Mouse (Mus musculus): ENCODE measurements at regions not wholly inside any gene's neighbourhood (a gene's known extent, or its start where the extent isn't known, plus 50 kb on each side); places are given as distances from the start of the nearest gene placed in this dataset.

DNA sequence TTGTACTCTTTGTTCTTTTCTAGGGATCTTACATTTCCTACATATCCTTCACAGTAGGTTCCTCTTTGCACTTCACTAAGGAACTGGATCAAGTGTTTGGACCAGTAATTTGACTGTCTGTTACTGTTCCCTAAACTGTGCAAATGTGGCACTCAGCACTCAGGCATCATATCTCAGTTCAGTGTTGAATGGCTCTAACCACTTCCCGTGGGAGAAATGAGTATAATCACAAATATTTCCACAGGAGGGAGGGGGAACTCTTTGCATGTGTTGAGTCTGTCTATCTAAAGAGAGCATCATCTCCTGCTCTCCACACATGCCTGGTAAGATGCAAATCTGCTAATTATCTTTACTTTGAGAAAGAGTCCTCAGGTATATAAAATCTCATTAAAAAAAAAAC, 588.5 kb downstream of the Plod2 start:
- DNase-seq (ENCODE audit: low read depth): no peak

DNA sequence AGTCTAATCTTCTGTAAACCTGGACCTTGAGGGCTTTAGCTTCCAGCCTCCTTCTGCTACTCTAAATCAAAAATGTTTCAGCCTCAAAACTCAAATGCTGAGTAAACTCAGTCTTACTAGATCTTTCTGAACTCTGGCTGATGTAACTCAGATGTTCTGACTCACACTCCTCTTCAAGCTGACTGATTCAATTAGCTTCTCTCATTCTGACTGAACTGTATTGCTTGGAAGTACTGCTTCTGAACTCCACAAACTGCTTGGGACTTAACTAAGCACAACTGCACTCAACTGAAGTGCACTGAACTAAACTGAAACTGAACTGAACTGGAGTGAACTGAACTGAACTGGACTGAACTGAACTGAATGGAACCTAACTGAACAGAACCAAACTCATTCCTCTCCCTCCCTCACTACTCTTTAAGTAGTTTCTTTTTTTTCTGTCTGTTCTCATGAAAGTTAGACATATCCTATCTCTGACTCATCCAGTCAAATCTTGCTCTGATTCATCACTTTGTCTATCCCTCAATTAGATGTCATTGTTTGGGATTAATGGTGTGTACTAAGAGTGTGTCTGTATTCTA, 589.7 kb downstream of the Plod2 start:
- no peak for DNase-seq (ENCODE audit: low read depth)

DNA sequence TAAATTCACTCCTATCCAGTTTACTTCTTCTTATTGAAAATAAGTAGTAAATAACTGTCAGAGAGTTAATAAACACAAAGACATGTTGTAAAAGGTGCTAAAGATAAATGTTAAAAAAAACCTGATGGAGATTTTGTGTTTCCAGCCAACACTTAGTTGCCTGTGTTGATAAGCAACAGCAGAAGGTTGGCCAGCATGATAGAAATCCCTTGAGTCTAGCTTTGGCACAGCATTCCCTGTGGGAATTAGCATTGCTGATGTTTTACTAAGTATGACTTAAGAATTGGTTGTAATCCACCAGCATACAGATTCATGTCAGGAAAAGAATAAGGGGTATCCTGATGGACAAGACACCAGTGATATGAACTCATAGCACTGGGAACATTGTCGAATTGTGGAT, 594.3 kb downstream of the Plod2 start:
- no peak for DNase-seq (ENCODE audit: low read depth)

DNA sequence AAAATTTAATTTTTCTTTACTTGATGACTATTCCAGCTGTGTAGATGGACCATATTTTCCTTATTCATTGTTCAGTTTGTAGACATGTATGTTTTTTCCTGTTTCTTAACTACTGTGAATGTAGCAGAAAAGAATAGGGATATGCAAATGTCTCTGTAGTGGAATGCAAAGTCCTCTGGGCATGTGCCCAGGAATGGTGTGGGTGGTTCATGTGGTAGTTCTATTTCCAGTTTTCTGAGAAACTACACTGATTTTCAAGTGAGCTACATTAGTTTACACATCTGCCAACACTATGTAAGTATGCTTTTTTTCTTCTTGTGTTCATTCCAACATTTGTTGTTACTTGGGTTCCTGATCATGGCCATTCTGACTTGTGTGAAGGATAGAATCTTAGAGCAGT, 628.0 kb downstream of the Plod2 start:
- DNase-seq (ENCODE audit: low read depth): no peak

DNA sequence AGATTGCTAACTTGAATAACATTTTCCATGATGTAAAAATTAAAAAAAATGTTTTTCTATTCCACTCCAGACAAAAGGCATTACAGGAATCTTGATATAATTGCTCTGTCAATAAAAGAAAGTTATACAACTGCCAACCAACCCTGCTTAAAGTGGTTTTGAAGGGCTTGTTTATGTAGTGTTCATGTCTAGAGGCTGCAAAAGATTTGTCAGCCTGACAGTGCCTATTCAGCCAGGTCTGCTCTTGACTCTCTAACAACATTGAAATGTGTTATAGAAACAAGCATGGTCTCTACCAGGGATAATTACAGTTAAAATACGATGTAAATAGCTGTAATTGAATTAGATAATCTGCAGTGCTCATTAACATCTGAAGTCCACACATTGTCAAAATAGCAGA, 644.6 kb downstream of the Plod2 start:
- DNase-seq (ENCODE audit: low read depth): no peak

DNA sequence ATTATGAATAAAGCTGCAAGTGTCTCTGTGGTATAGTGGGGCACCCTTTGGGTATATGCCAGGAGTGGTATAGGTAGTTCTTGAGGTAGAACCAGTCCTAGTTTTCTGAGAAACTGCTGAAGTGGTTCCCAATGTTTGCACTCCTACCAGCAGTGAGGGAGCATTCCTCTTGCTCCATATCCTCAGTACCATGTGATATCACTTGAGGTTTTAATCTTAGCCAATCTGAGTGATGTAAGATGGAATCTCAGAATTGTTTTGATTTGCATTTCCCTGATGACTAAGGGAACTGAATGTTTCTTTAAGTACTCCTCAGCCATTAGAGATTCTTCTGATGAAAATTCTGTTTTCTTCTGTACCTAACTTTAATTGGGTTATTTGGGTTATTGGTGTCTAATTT, 690.5 kb downstream of the Plod2 start:
- no peak for DNase-seq (ENCODE audit: low read depth)

DNA sequence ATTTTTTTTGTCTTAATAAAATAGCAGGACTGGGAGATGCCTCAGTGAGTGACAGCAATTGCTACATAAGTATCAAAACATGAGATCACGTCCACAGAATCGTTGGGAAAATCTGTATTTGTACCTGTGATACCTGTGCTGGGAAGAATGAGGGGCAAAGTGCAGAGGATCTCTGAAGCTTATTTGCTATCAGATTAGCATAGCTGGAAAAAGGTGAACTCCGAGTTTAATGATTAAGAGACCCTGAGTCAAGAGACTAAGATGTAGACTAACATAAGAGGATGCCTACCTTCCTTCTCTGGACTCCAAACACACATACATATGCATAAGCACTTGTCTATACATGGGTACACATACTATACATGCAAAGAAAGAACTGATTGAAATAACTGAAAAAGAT, 710.1 kb downstream of the Plod2 start:
- no peak for DNase-seq (ENCODE audit: low read depth)

DNA sequence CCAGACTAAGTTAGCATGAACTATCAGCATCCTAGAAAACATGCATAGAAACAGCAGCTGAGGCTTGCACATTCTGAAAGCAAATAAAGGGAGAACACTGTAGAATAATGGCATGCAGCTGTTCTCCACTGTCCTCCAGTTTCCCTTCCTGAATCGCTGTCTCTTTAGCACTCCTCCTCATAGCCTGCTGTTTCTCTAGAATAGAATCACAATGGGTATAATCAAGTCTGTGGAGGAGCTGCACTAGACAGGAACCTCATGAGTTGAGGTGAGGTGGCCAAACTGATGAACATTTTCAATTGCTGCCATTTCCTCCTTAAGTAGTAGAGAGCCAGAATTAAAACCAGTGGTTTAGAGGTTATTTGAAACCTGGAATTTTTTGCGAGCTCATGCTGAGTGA, 755.3 kb downstream of the Plod2 start:
- DNase-seq (ENCODE audit: low read depth): no peak

DNA sequence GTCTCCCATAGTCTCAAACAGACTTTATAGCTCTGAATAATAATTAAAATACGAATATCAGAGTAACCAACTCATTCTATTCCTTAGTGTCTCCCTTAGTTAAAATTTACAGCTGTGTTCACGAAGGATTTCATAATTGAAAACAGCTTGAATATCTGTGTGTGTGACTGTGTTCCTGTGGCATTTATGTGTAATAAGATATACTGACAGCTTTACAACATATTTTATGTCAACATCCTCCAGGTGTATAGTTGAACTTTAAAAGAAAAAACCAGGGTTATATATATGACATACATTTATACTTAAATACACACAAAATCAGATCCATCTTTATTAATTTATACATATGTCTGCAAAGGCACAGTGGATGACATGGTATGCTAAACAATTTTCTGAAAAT, 764.7 kb downstream of the Plod2 start:
- DNase-seq (ENCODE audit: low read depth): no peak

DNA sequence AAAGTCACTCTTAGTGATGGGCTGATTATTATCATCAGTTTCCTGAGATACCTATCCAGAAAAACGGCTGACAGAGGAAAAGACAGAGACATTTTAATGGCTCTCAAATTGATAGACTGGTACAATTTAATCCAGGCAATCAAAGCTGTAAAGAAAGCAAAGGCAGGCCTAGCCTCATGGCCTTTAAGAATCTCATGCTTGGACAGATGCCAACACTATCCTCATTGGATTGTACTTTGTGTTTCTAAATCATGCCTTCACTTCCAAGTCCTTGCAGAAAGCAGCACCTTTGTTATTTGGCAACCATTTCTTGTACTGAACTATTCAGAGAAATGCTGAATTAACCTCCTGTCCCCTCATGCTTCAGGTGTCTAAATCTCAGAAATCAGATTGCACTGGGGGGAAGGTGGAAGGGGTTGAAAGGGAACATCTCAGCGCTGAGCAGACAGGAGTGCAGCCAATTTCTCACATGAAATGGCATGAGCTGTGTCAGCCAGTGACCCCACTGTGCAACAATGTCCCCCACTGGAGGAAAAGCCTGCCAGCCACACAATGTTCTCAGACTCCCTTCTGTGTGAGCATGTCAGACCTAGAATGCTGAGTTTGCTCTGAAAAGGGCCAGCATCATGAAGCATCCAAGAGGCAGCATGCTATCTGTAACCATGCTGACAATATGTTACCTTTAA, 787.1 kb downstream of the Plod2 start:
- DNase-seq (ENCODE audit: low read depth): no peak
